Comparison of ENCODE assay signal across 16 mouse cellular contexts in the genomic region with DNA sequence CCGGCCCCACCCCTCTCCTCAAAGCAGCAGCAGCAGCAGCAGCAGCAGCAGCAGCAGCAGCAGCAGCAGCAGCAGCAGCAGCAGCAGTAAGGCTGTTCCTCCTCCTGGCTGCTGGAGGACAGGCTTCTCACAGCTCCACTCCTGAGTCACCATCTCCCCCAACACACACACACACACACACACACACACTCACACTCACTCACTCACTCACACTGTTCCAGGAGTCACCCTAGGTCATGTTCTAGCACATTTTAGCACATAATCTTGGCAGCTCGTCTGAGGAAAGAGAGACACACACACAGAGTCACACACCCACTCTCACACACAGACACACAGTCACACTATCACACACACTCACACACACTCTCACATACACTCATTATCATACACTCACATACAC.
"Had no signal": no experiment of that assay in that cellular context is flagged by ENCODE, and none has a peak within 500 bp of the region (broad histone marks: within the 10 kb centered on the region; RNA-seq: fewer than 3 reads in every experiment).

No protein-coding gene starts in this region.

- H3K27ac ChIP-seq: liver, embryonic 13.5 days; midbrain, embryonic 12.5 days; neural tube, embryonic 13.5 days had no signal

- H3K36me3 ChIP-seq: limb, embryonic 15.5 days; liver, embryonic 13.5 days; midbrain, embryonic 12.5 days; neural tube, embryonic 13.5 days had no signal

- H3K27me3 ChIP-seq: limb, embryonic 15.5 days; liver, embryonic 13.5 days; midbrain, embryonic 12.5 days; neural tube, embryonic 13.5 days had no signal

- H3K9ac ChIP-seq: limb, embryonic 15.5 days; liver, embryonic 13.5 days; midbrain, embryonic 12.5 days; neural tube, embryonic 13.5 days had no signal

- H3K9me3 ChIP-seq: limb, embryonic 15.5 days; liver, embryonic 13.5 days; midbrain, embryonic 12.5 days; neural tube, embryonic 13.5 days had no signal

- H3K4me3 ChIP-seq: layer of hippocampus, adult 2 months; limb, embryonic 15.5 days; liver, embryonic 13.5 days; midbrain, embryonic 12.5 days; neural tube, embryonic 13.5 days had no signal

- H3K4me2 ChIP-seq: limb, embryonic 15.5 days; liver, embryonic 13.5 days; midbrain, embryonic 12.5 days; neural tube, embryonic 13.5 days had no signal

- DNase-seq: kidney, adult 11 months; kidney, postnatal 10 days; kidney, postnatal 4 days; liver, embryonic 13.5 days; lung, adult 2 months; lung, postnatal 14 days; retina, postnatal 1 day; right cerebral cortex, postnatal 4 days; spleen, adult 18-20 months; thymus, adult 18-20 months; thymus, postnatal 14 days had no signal

- ATAC-seq: midbrain, embryonic 16.5 days had no signal
